ENCODE assay signal across 11 mouse cellular contexts in genomic region chr16:22820731-22821130, GRCm38 (mm10). TPM values are rescaled to one million over a fixed set of nuclear protein-coding genes. Genes with fewer than 3 reads are reported as not detected.
DNase-seq lines count a peak whose midpoint lies in the region; ATAC-seq and TF ChIP-seq lines count a peak whose summit lies in the region.
"Had no signal": no experiment of that assay in that cellular context is flagged by ENCODE, and none has a peak within 500 bp of the region (broad histone marks: within the 10 kb centered on the region; RNA-seq: fewer than 3 reads in every experiment).

No protein-coding gene starts in this region.

- peaks cover 33% of the 10 kb centered on the region; the same call in 1 of the 2 replicates for H3K36me3 ChIP-seq in heart, postnatal 0 days (replicated peaks; ENCODE audit: control insufficient read depth, insufficient read depth, low read length)
- peaks cover 7% of the 10 kb centered on the region; the same call in 1 of the 2 replicates for H3K36me3 ChIP-seq in heart, embryonic 11.5 days (ENCODE audit: control insufficient read depth, insufficient read depth, low read length)

- H3K4me2 ChIP-seq in heart, postnatal 0 days (ENCODE audit: low read depth, low read length) = no peak overlapping the region
- H3K4me2 ChIP-seq in heart, embryonic 11.5 days = no peak overlapping the region
- H3K4me2 ChIP-seq: heart, embryonic 13.5 days had no signal

- no peak overlapping the region for H3K9ac ChIP-seq in heart, postnatal 0 days (replicated peaks; ENCODE audit: low read depth, low read length)
- no peak overlapping the region for H3K9ac ChIP-seq in heart, embryonic 11.5 days (ENCODE audit: low read depth, low read length)
- H3K9ac ChIP-seq: heart, embryonic 13.5 days had no signal

- ATAC-seq in heart, postnatal 0 days (ENCODE audit: insufficient read depth, low read depth) = peak; percentile 81
- ATAC-seq in heart, embryonic 11.5 days (replicated peaks; ENCODE audit: insufficient number of reproducible peaks, low FRiP score, low TSS enrichment) = no peak

- no peaks in the 10 kb centered on the region for H3K4me1 ChIP-seq in heart, postnatal 0 days (ENCODE audit: control insufficient read depth, insufficient read depth)
- no peaks in the 10 kb centered on the region for H3K4me1 ChIP-seq in heart, embryonic 11.5 days (ENCODE audit: control insufficient read depth, insufficient read depth, low read length)
- H3K4me1 ChIP-seq: heart, embryonic 13.5 days had no signal

- H3K27me3 ChIP-seq in heart, postnatal 0 days (ENCODE audit: control insufficient read depth, insufficient read depth, low read length) = no peaks in the 10 kb centered on the region
- no peaks in the 10 kb centered on the region for H3K27me3 ChIP-seq in heart, embryonic 11.5 days (ENCODE audit: control insufficient read depth, insufficient read depth, low read length)
- H3K27me3 ChIP-seq: heart, embryonic 13.5 days; megakaryocyte, embryonic 14.5 days had no signal

- peak; percentile 53 for DNase-seq in heart, postnatal 0 days (ENCODE audit: low spot score)
- DNase-seq in 3T3-L1 (ENCODE audit: low read depth, low spot score) (peak; percentile 57), ZHBTc4 (ENCODE audit: low read depth, low spot score) (peak; percentile 57), adipocyte (ENCODE audit: low spot score) (no peak)
- peak; percentile 40 to 57 for DNase-seq in left cerebral cortex, adult 2 months (ENCODE audit: extremely low spot score in 1 of 2, low spot score in 2 of 2)
- DNase-seq in thymus, postnatal 36 days = no peak
- no peak for DNase-seq in kidney, postnatal 14 days

- TF ChIP-seq CTCF in heart, postnatal 0 days (IDR thresholded peaks at IDR 0.05; ENCODE audit: low read depth) = peak; percentile 63
- peak; percentile 67 for TF ChIP-seq CTCF in left cerebral cortex, adult 2 months (IDR thresholded peaks at IDR 0.05)

- intact Hi-C loops in left cerebral cortex, adult 2 months (cut with DNase I) = no loop called here

- TF ChIP-seq EP300 in heart, postnatal 0 days (IDR thresholded peaks at IDR 0.05; ENCODE audit: low read depth) = no peak

- 28% methylated on average over 8 of the region's 8 CpGs for WGBS in heart, postnatal 0 days
- 50% methylated on average over 8 of the region's 8 CpGs for WGBS in heart, embryonic 11.5 days (ENCODE audit: insufficient replicate concordance)

- H3K9me3 ChIP-seq in heart, postnatal 0 days (replicated peaks; ENCODE audit: control insufficient read depth, low read length) = no peaks in the 10 kb centered on the region
- H3K9me3 ChIP-seq in heart, embryonic 11.5 days (replicated peaks; ENCODE audit: control insufficient read depth, low read length) = no peaks in the 10 kb centered on the region
- H3K9me3 ChIP-seq: heart, embryonic 13.5 days; megakaryocyte, embryonic 14.5 days had no signal

- no peak overlapping the region for H3K27ac ChIP-seq in heart, postnatal 0 days (ENCODE audit: low read depth)
- H3K27ac ChIP-seq in heart, embryonic 11.5 days (ENCODE audit: low read depth, low read length) = no peak overlapping the region
- H3K27ac ChIP-seq in left cerebral cortex, adult 2 months = no peak overlapping the region
- H3K27ac ChIP-seq: heart, embryonic 13.5 days had no signal

- no peak overlapping the region for H3K4me3 ChIP-seq in heart, postnatal 0 days (ENCODE audit: low read depth, low read length)
- no peak overlapping the region for H3K4me3 ChIP-seq in heart, embryonic 11.5 days (ENCODE audit: low read depth, low read length)
- H3K4me3 ChIP-seq in left cerebral cortex, adult 2 months = no peak overlapping the region
- H3K4me3 ChIP-seq: heart, embryonic 13.5 days; megakaryocyte, embryonic 14.5 days had no signal

RNA-seq across cellular contexts. Expression of gene Crygs, which starts 9.4 kb away (rescaled TPM):
- total RNA-seq in heart, postnatal 0 days (2014; rRNA removed; ENCODE audit: low replicate concordance) = not detected in 2 replicates
- polyA plus RNA-seq in heart, postnatal 0 days (2015; fragmentation: Nextera tagmentation; extraction: Ambion mirVana) = not detected in 2 replicates
- 0.24 TPM in 1 of 2 replicates, not detected in the other for polyA plus RNA-seq in heart, embryonic 11.5 days (2014; fragmentation: Nextera tagmentation; extraction: Ambion mirVana)
- total RNA-seq in left cerebral cortex, adult 2 months (2021) = not detected
- polyA plus RNA-seq: heart, embryonic 13.5 days; testis, adult 2 months had no signal

RNA-seq across cellular contexts. Expression of gene Tbccd1, which starts 36.7 kb away (rescaled TPM):
- total RNA-seq in heart, postnatal 0 days (2014; rRNA removed; ENCODE audit: low replicate concordance) = 13.4 and 15.3 TPM in 2 replicates
- 13.6 and 14.1 TPM in 2 replicates for polyA plus RNA-seq in heart, postnatal 0 days (2015; fragmentation: Nextera tagmentation; extraction: Ambion mirVana)
- polyA plus RNA-seq in heart, embryonic 11.5 days (2014; fragmentation: Nextera tagmentation; extraction: Ambion mirVana) = 16.7 and 19.2 TPM in 2 replicates
- total RNA-seq in left cerebral cortex, adult 2 months (2021) = 10 to 100 TPM; 11.9 to 14.6 TPM

RNA-seq across cellular contexts. Expression of gene Dnajb11, which starts 36.9 kb away (rescaled TPM):
- 27.7 and 43.8 TPM in 2 replicates for total RNA-seq in heart, postnatal 0 days (2014; rRNA removed; ENCODE audit: low replicate concordance)
- 56.2 and 59.2 TPM in 2 replicates for polyA plus RNA-seq in heart, postnatal 0 days (2015; fragmentation: Nextera tagmentation; extraction: Ambion mirVana)
- 130 and 148 TPM in 2 replicates for polyA plus RNA-seq in heart, embryonic 11.5 days (2014; fragmentation: Nextera tagmentation; extraction: Ambion mirVana)
- total RNA-seq in left cerebral cortex, adult 2 months (2021) = 10 to 100 TPM; 61.2 to 67.2 TPM

Comparison
In these comparisons a context has a peak if more than half of its experiments do, and no peak if none do; other contexts are left out.
1. DNase-seq: peak in heart, postnatal 0 days (single experiment), 3T3-L1 (single experiment), ZHBTc4 (single experiment) and left cerebral cortex, adult 2 months (2 of 2); none in adipocyte (single experiment), thymus, postnatal 36 days (0 of 2) and kidney, postnatal 14 days (single experiment).